Mouse (Mus musculus): Measurements from ENCODE around the gene Pnpo.

The Pnpo gene

GRCm38 (mm10) chr11:96975511-96976378 lies 32.0 kb upstream of the Pnpo start:
- Histone ChIP-seq H3K4me1 (replicated peaks; ENCODE audit: low read depth, low read length) (peaks cover 85% of the 10 kb centered on the region), H3K4me3 (replicated peaks; ENCODE audit: low read length) (peak overlapping the region; percentile 98), H3K36me3 (ENCODE audit: insufficient read depth, low read length) (peaks cover 27% of the 10 kb centered on the region), H3K9me3 (ENCODE audit: low read length) (no peaks in the 10 kb centered on the region), H3K27me3 (ENCODE audit: insufficient read depth, low read length) (no peaks in the 10 kb centered on the region)
- peak; percentile 38; the same call in 1 of the 2 replicates for TF ChIP-seq NANOG (IDR thresholded peaks at IDR 0.05; ENCODE audit: borderline replicate concordance, low read length)
- TF ChIP-seq CTCF (conservative IDR thresholded peaks at IDR 0.05; ENCODE audit: low read length): no peak
- TF ChIP-seq POU5F1 (IDR thresholded peaks at IDR 0.05; ENCODE audit: borderline replicate concordance, low read length): no peak

GRCm38 (mm10) chr11:96974813-96975212 lies 31.0 kb upstream of the Pnpo start:
- TF ChIP-seq NANOG (IDR thresholded peaks at IDR 0.05; ENCODE audit: borderline replicate concordance, low read length) (no peak), CTCF (conservative IDR thresholded peaks at IDR 0.05; ENCODE audit: low read length) (no peak), POU5F1 (IDR thresholded peaks at IDR 0.05; ENCODE audit: borderline replicate concordance, low read length) (no peak)
- peaks cover 84% of the 10 kb centered on the region for H3K4me1 ChIP-seq (replicated peaks; ENCODE audit: low read depth, low read length)
- peaks cover 27% of the 10 kb centered on the region for H3K36me3 ChIP-seq (ENCODE audit: insufficient read depth, low read length)
- no peaks in the 10 kb centered on the region for H3K27me3 ChIP-seq (ENCODE audit: insufficient read depth, low read length)
- no peaks in the 10 kb centered on the region for H3K9me3 ChIP-seq (ENCODE audit: low read length)
- no peak overlapping the region for H3K4me3 ChIP-seq (replicated peaks; ENCODE audit: low read length)

GRCm38 (mm10) chr11:96973426-96973964 lies 29.7 kb upstream of the Pnpo start:
- Histone ChIP-seq H3K4me3 (replicated peaks; ENCODE audit: low read length) (no peak overlapping the region), H3K36me3 (ENCODE audit: insufficient read depth, low read length) (peaks cover 35% of the 10 kb centered on the region), H3K27me3 (ENCODE audit: insufficient read depth, low read length) (no peaks in the 10 kb centered on the region), H3K4me1 (replicated peaks; ENCODE audit: low read depth, low read length) (peaks cover 84% of the 10 kb centered on the region), H3K9me3 (ENCODE audit: low read length) (no peaks in the 10 kb centered on the region)
- TF ChIP-seq NANOG (IDR thresholded peaks at IDR 0.05; ENCODE audit: borderline replicate concordance, low read length): no peak
- no peak for TF ChIP-seq CTCF (conservative IDR thresholded peaks at IDR 0.05; ENCODE audit: low read length)
- no peak for TF ChIP-seq POU5F1 (IDR thresholded peaks at IDR 0.05; ENCODE audit: borderline replicate concordance, low read length)

GRCm38 (mm10) chr11:96972906-96973305 lies 29.1 kb upstream of the Pnpo start:
- Histone ChIP-seq H3K36me3 (ENCODE audit: insufficient read depth, low read length) (peaks cover 37% of the 10 kb centered on the region), H3K4me3 (replicated peaks; ENCODE audit: low read length) (no peak overlapping the region), H3K27me3 (ENCODE audit: insufficient read depth, low read length) (no peaks in the 10 kb centered on the region), H3K4me1 (replicated peaks; ENCODE audit: low read depth, low read length) (peaks cover 87% of the 10 kb centered on the region), H3K9me3 (ENCODE audit: low read length) (no peaks in the 10 kb centered on the region)
- TF ChIP-seq POU5F1 (IDR thresholded peaks at IDR 0.05; ENCODE audit: borderline replicate concordance, low read length) (no peak), CTCF (conservative IDR thresholded peaks at IDR 0.05; ENCODE audit: low read length) (no peak), NANOG (IDR thresholded peaks at IDR 0.05; ENCODE audit: borderline replicate concordance, low read length) (no peak)

- Histone ChIP-seq H3K36me3 (ENCODE audit: insufficient read depth, low read length) (peaks cover 36% of the 10 kb centered on the region), H3K4me1 (replicated peaks; ENCODE audit: low read depth, low read length) (peaks cover 99% of the 10 kb centered on the region), H3K27me3 (ENCODE audit: insufficient read depth, low read length) (no peaks in the 10 kb centered on the region), H3K9me3 (ENCODE audit: low read length) (no peaks in the 10 kb centered on the region), H3K4me3 (replicated peaks; ENCODE audit: low read length) (no peak overlapping the region)
- TF ChIP-seq CTCF (conservative IDR thresholded peaks at IDR 0.05; ENCODE audit: low read length) (no peak), NANOG (IDR thresholded peaks at IDR 0.05; ENCODE audit: borderline replicate concordance, low read length) (no peak)
Measured at GRCm38 (mm10) chr11:96970341-96970740, 26.6 kb upstream of the Pnpo start.

GRCm38 (mm10) chr11:96969746-96970145 lies 26.0 kb upstream of the Pnpo start:
- Histone ChIP-seq H3K36me3 (ENCODE audit: insufficient read depth, low read length) (peaks cover 40% of the 10 kb centered on the region), H3K4me3 (replicated peaks; ENCODE audit: low read length) (0 out of 2 replicates have a peak overlapping the region, but pooled peaks have one; percentile 14), H3K9me3 (ENCODE audit: low read length) (no peaks in the 10 kb centered on the region), H3K27me3 (ENCODE audit: insufficient read depth, low read length) (no peaks in the 10 kb centered on the region), H3K4me1 (replicated peaks; ENCODE audit: low read depth, low read length) (peaks cover 99% of the 10 kb centered on the region)
- TF ChIP-seq POU5F1 (IDR thresholded peaks at IDR 0.05; ENCODE audit: borderline replicate concordance, low read length): no peak
- TF ChIP-seq NANOG (IDR thresholded peaks at IDR 0.05; ENCODE audit: borderline replicate concordance, low read length): no peak
- no peak for TF ChIP-seq CTCF (conservative IDR thresholded peaks at IDR 0.05; ENCODE audit: low read length)

GRCm38 (mm10) chr11:96969280-96969722 lies 25.5 kb upstream of the Pnpo start:
- Histone ChIP-seq H3K27me3 (ENCODE audit: insufficient read depth, low read length) (no peaks in the 10 kb centered on the region), H3K4me1 (replicated peaks; ENCODE audit: low read depth, low read length) (peaks cover 99% of the 10 kb centered on the region)
- no peak for TF ChIP-seq NANOG (IDR thresholded peaks at IDR 0.05; ENCODE audit: borderline replicate concordance, low read length)
- no peak for TF ChIP-seq POU5F1 (IDR thresholded peaks at IDR 0.05; ENCODE audit: borderline replicate concordance, low read length)
- TF ChIP-seq CTCF (conservative IDR thresholded peaks at IDR 0.05; ENCODE audit: low read length): no peak

GRCm38 (mm10) chr11:96968476-96968875 lies 24.7 kb upstream of the Pnpo start:
- H3K4me3 ChIP-seq (replicated peaks; ENCODE audit: low read length): no peak overlapping the region; the same call in 1 of the 2 replicates
- no peaks in the 10 kb centered on the region for H3K27me3 ChIP-seq (ENCODE audit: insufficient read depth, low read length)
- TF ChIP-seq NANOG (IDR thresholded peaks at IDR 0.05; ENCODE audit: borderline replicate concordance, low read length) (no peak), POU5F1 (IDR thresholded peaks at IDR 0.05; ENCODE audit: borderline replicate concordance, low read length) (no peak), CTCF (conservative IDR thresholded peaks at IDR 0.05; ENCODE audit: low read length) (no peak)
- H3K36me3 ChIP-seq (ENCODE audit: insufficient read depth, low read length): peaks cover 36% of the 10 kb centered on the region
- no peaks in the 10 kb centered on the region for H3K9me3 ChIP-seq (ENCODE audit: low read length)
- H3K4me1 ChIP-seq (replicated peaks; ENCODE audit: low read depth, low read length): peaks cover 98% of the 10 kb centered on the region

More at GRCm38 (mm10) chr11:96969280-96969722, 25.5 kb upstream of the Pnpo start:
- Histone ChIP-seq H3K36me3 (ENCODE audit: insufficient read depth, low read length) (peaks cover 39% of the 10 kb centered on the region), H3K9me3 (ENCODE audit: low read length) (no peaks in the 10 kb centered on the region), H3K4me3 (replicated peaks; ENCODE audit: low read length) (0 out of 2 replicates have a peak overlapping the region, but pooled peaks have one; percentile 14)

All from E14TG2a.4 (cell line).